Mouse (Mus musculus) forebrain, embryonic 12.5 days (tissue): Measurements from ENCODE around the gene Cux1. TPM values are rescaled to one million over a fixed set of nuclear protein-coding genes. Genes with fewer than 3 reads are reported as not detected.

Experiments used
- ATAC-seq: fragments of 200-750 bp; cut with Nextera tagmentation; 2 replicates; pipeline ENCODE4 v1.8.0; 2017; ENCODE audit warnings: moderate TSS enrichment; ENCODE audit not compliant: low FRiP score
- H3K27ac ChIP-seq: fragments of 300-500 bp; sonication (generic); 2 replicates; pipeline ENCODE4 v1.5.1; 2016; ENCODE audit warnings: mild to moderate bottlenecking
- H3K27me3 ChIP-seq: fragments of 300-500 bp; sonication (generic); 2 replicates; pipeline ENCODE4 v1.6.1; 2016; ENCODE audit warnings: mild to moderate bottlenecking
- H3K36me3 ChIP-seq: fragments of 300-500 bp; sonication (generic); replicated peaks from 2 replicates; pipeline ENCODE4 v1.6.1; 2016; ENCODE audit warnings: mild to moderate bottlenecking
- H3K4me1 ChIP-seq: fragments of 300-500 bp; sonication (generic); 2 replicates; pipeline ENCODE4 v1.6.1; 2016
- H3K4me2 ChIP-seq: fragments of 300-500 bp; sonication (generic); 2 replicates; pipeline ENCODE4 v1.6.1; 2016; ENCODE audit warnings: mild to moderate bottlenecking, moderate library complexity
- H3K4me3 ChIP-seq: fragments of 300-500 bp; sonication (generic); replicated peaks from 2 replicates; pipeline ENCODE4 v1.5.1; 2016; ENCODE audit warnings: mild to moderate bottlenecking
- H3K9ac ChIP-seq: fragments of 300-500 bp; sonication (generic); 2 replicates; pipeline ENCODE4 v1.6.1; 2016; ENCODE audit warnings: mild to moderate bottlenecking
- H3K9me3 ChIP-seq: fragments of 300-500 bp; sonication (generic); 2 replicates; pipeline ENCODE4 v1.6.1; 2016
- WGBS: fragments of 180-500 bp; shearing (Covaris S2); methylation state at CpG from one replicate; pipeline ENCODE4 v1.1.7; 2016; 5-methylcytosine and 5-hydroxymethylcytosine counted together
- polyA plus RNA-seq: library from polyadenylated mRNA; unstranded; fragments of >200 nt; fragmentation: Nextera tagmentation; extraction: Ambion mirVana; gene quantifications from 2 replicates; pipeline ENCODE4 v1.2.1, GENCODE M21; 2016

Gene Cux1
- polyA plus RNA-seq, 1 experiment from 2014 or later: 157 TPM

- H3K4me3 ChIP-seq: no peak overlapping the region
- no peak for ATAC-seq
- no peaks in the 10 kb centered on the region for H3K9me3 ChIP-seq
- no peaks in the 10 kb centered on the region for H3K27me3 ChIP-seq
- no peak overlapping the region for H3K9ac ChIP-seq
- WGBS: 70% methylated on average over 2 of the region's 2 CpGs
- peak overlapping the region; percentile 46; the same call in 1 of the 2 replicates for H3K27ac ChIP-seq
- peaks cover 46% of the 10 kb centered on the region for H3K36me3 ChIP-seq
- no peak overlapping the region for H3K4me2 ChIP-seq
- no peaks in the 10 kb centered on the region for H3K4me1 ChIP-seq
Measured at GRCm38 (mm10) chr5:136292361-136292760, 274.9 kb downstream of the Cux1 start.

DNA sequence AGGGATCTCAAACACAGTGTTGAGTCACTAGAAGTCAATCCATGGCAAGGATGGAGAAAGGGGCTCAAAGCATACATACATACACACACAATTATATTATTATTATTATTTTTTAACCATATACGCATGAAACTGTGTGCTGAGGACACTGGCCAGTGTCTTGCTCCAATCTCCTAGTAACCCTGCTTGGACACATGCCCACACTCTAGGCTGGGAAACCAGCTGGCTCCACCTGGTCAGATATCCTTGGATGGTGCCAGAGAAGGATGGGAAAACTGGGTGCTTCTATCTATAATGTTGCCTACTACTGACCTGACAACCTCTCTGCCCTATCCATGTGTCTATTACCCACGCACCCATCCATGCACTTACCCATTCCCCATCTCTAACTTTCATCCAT lies 275.7 kb downstream of the Cux1 start:
- no peak overlapping the region for H3K27ac ChIP-seq
- ATAC-seq: no peak
- peaks cover 43% of the 10 kb centered on the region for H3K36me3 ChIP-seq
- 98% methylated on average over 2 of the region's 2 CpGs for WGBS
- H3K9ac ChIP-seq: no peak overlapping the region
- no peaks in the 10 kb centered on the region for H3K4me1 ChIP-seq
- H3K9me3 ChIP-seq: no peaks in the 10 kb centered on the region
- H3K4me3 ChIP-seq: no peak overlapping the region
- no peaks in the 10 kb centered on the region for H3K27me3 ChIP-seq
- no peak overlapping the region for H3K4me2 ChIP-seq

GRCm38 (mm10) chr5:136289776-136290175 lies 277.5 kb downstream of the Cux1 start:
- no peak overlapping the region for H3K9ac ChIP-seq
- no peak overlapping the region for H3K4me2 ChIP-seq
- no peaks in the 10 kb centered on the region for H3K9me3 ChIP-seq
- H3K27ac ChIP-seq: no peak overlapping the region
- H3K36me3 ChIP-seq: peaks cover 45% of the 10 kb centered on the region
- H3K4me1 ChIP-seq: no peaks in the 10 kb centered on the region
- H3K4me3 ChIP-seq: no peak overlapping the region
- H3K27me3 ChIP-seq: no peaks in the 10 kb centered on the region
- ATAC-seq: no peak
- 94% methylated on average over 3 of the region's 3 CpGs for WGBS

- no peak overlapping the region for H3K4me2 ChIP-seq
- 87% methylated on average over 6 of the region's 6 CpGs for WGBS
- H3K9me3 ChIP-seq: no peaks in the 10 kb centered on the region
- no peak overlapping the region for H3K4me3 ChIP-seq
- no peaks in the 10 kb centered on the region for H3K27me3 ChIP-seq
- H3K27ac ChIP-seq: no peak overlapping the region
- H3K4me1 ChIP-seq: no peaks in the 10 kb centered on the region
- no peak for ATAC-seq
- peaks cover 54% of the 10 kb centered on the region for H3K36me3 ChIP-seq
- H3K9ac ChIP-seq: no peak overlapping the region
Measured at GRCm38 (mm10) chr5:136288351-136289081, 278.8 kb downstream of the Cux1 start.

- Histone ChIP-seq H3K9me3 (no peaks in the 10 kb centered on the region), H3K4me1 (no peaks in the 10 kb centered on the region), H3K27ac (no peak overlapping the region), H3K4me2 (no peak overlapping the region), H3K9ac (no peak overlapping the region), H3K36me3 (peaks cover 65% of the 10 kb centered on the region), H3K27me3 (no peaks in the 10 kb centered on the region), H3K4me3 (no peak overlapping the region)
- WGBS: 88% methylated on average over 6 of the region's 6 CpGs
- no peak for ATAC-seq
Measured at GRCm38 (mm10) chr5:136286566-136286965, 280.7 kb downstream of the Cux1 start.

GRCm38 (mm10) chr5:136285106-136285505 lies 282.2 kb downstream of the Cux1 start:
- Histone ChIP-seq H3K4me2 (no peak overlapping the region), H3K4me1 (no peaks in the 10 kb centered on the region), H3K9ac (no peak overlapping the region), H3K36me3 (peaks cover 73% of the 10 kb centered on the region), H3K4me3 (no peak overlapping the region), H3K27me3 (no peaks in the 10 kb centered on the region), H3K9me3 (no peaks in the 10 kb centered on the region), H3K27ac (no peak overlapping the region)
- ATAC-seq: no peak
- 93% methylated on average over 7 of the region's 7 CpGs for WGBS

GRCm38 (mm10) chr5:136281351-136281750 lies 285.9 kb downstream of the Cux1 start:
- no peak overlapping the region for H3K4me2 ChIP-seq
- peaks cover 93% of the 10 kb centered on the region for H3K36me3 ChIP-seq
- 61% methylated on average over 6 of the region's 6 CpGs for WGBS
- no peaks in the 10 kb centered on the region for H3K27me3 ChIP-seq
- no peak for ATAC-seq
- no peak overlapping the region for H3K4me3 ChIP-seq
- no peaks in the 10 kb centered on the region for H3K9me3 ChIP-seq
- H3K9ac ChIP-seq: no peak overlapping the region
- no peaks in the 10 kb centered on the region for H3K4me1 ChIP-seq
- H3K27ac ChIP-seq: no peak overlapping the region

GRCm38 (mm10) chr5:136274739-136275138 lies 292.6 kb downstream of the Cux1 start:
- Histone ChIP-seq H3K4me1 (no peaks in the 10 kb centered on the region), H3K4me3 (no peak overlapping the region), H3K27ac (0 out of 2 replicates have a peak overlapping the region, but pooled peaks have one; percentile 19), H3K4me2 (no peak overlapping the region), H3K36me3 (peaks cover 76% of the 10 kb centered on the region), H3K9me3 (no peaks in the 10 kb centered on the region), H3K9ac (no peak overlapping the region), H3K27me3 (no peaks in the 10 kb centered on the region)
- ATAC-seq: no peak
- WGBS: 93% methylated on average over 43 of the region's 43 CpGs

GRCm38 (mm10) chr5:136269937-136270336 lies 297.4 kb downstream of the Cux1 start:
- no peaks in the 10 kb centered on the region for H3K27me3 ChIP-seq
- ATAC-seq: no peak
- no peaks in the 10 kb centered on the region for H3K4me1 ChIP-seq
- 79% methylated on average over 4 of the region's 4 CpGs for WGBS
- H3K9me3 ChIP-seq: no peaks in the 10 kb centered on the region
- peaks cover 28% of the 10 kb centered on the region for H3K36me3 ChIP-seq
- H3K27ac ChIP-seq: no peak overlapping the region
- no peak overlapping the region for H3K4me2 ChIP-seq
- H3K9ac ChIP-seq: no peak overlapping the region
- no peak overlapping the region for H3K4me3 ChIP-seq

GRCm38 (mm10) chr5:136266077-136266476 lies 301.2 kb downstream of the Cux1 start:
- no peak for ATAC-seq
- Histone ChIP-seq H3K9me3 (no peaks in the 10 kb centered on the region), H3K9ac (no peak overlapping the region), H3K4me1 (no peaks in the 10 kb centered on the region; the same call in 1 of the 2 replicates), H3K27me3 (no peaks in the 10 kb centered on the region), H3K4me2 (no peak overlapping the region), H3K27ac (no peak overlapping the region), H3K36me3 (no peaks in the 10 kb centered on the region; the same call in 1 of the 2 replicates), H3K4me3 (no peak overlapping the region)
- 89% methylated on average over 7 of the region's 7 CpGs for WGBS

GRCm38 (mm10) chr5:136263342-136263741 lies 303.9 kb downstream of the Cux1 start:
- WGBS: 77% methylated on average over 4 of the region's 4 CpGs
- no peak for ATAC-seq
- no peaks in the 10 kb centered on the region for H3K36me3 ChIP-seq

DNA sequence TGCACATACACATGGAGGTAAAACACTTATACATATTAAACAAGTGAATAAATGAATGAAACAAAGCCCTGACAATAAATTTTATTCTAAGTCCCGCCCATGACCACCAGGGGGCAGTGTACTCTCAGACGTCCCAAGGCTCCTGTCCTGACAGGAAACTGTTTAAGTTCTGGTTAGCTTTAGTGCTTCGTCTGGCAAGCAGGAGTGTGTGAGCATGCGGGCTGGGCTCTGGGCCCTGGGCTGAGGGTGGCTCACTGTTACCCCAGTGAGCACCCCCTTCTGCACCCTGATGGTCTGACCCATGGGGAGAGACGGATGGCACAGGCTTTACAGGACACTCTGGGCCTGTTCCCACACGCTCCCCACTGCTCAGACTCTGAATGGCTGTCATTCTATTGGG lies 308.4 kb downstream of the Cux1 start:
- Histone ChIP-seq H3K27ac (no peak overlapping the region), H3K9ac (no peak overlapping the region), H3K27me3 (no peaks in the 10 kb centered on the region), H3K36me3 (peaks cover 15% of the 10 kb centered on the region), H3K9me3 (no peaks in the 10 kb centered on the region), H3K4me3 (no peak overlapping the region), H3K4me1 (no peaks in the 10 kb centered on the region; the same call in 1 of the 2 replicates), H3K4me2 (no peak overlapping the region)
- no peak for ATAC-seq
- 41% methylated on average over 6 of the region's 6 CpGs for WGBS

More at GRCm38 (mm10) chr5:136263342-136263741, 303.9 kb downstream of the Cux1 start:
- H3K4me2 ChIP-seq: no peak overlapping the region
- no peak overlapping the region for H3K27ac ChIP-seq
- H3K4me1 ChIP-seq: no peaks in the 10 kb centered on the region; the same call in 1 of the 2 replicates
- no peaks in the 10 kb centered on the region for H3K27me3 ChIP-seq
- H3K9ac ChIP-seq: no peak overlapping the region
- H3K4me3 ChIP-seq: no peak overlapping the region
- no peaks in the 10 kb centered on the region for H3K9me3 ChIP-seq

- Histone ChIP-seq H3K9me3 (no peaks in the 10 kb centered on the region), H3K4me1 (no peaks in the 10 kb centered on the region), H3K9ac (no peak overlapping the region), H3K27me3 (no peaks in the 10 kb centered on the region), H3K36me3 (peaks cover 33% of the 10 kb centered on the region), H3K4me3 (no peak overlapping the region), H3K4me2 (no peak overlapping the region), H3K27ac (no peak overlapping the region)
- WGBS: 14% methylated on average over 17 of the region's 17 CpGs
- peak; percentile 44; the same call in 1 of the 2 replicates for ATAC-seq
Measured at GRCm38 (mm10) chr5:136252899-136253298, 314.4 kb downstream of the Cux1 start.
